Mouse (Mus musculus): ENCODE data around the gene Rasa3.

DNA sequence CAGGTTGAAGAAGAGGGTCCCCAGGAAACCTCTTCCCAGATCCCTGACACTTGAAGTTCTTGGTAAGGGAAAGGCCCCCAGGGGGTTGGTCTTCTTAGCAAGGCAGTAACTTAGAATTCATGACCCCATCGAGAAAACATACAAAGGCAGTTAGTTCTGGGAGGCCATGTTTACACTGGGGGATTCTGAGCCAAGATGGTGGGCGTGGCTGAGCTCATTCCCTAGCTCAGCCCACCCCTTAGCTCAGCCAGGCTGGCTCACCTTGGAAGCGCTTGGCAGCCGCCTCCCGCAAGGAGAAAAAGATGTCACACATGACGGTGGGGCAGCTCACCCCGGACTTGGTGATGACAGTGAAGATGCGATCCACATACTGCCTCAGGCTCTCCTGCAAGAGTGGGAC, 92.8 kb downstream of the Rasa3 start:
- TF ChIP-seq USF1 (IDR thresholded peaks at IDR 0.05; ENCODE audit: low read depth) (no peak), POLR2A (IDR thresholded peaks at IDR 0.05; ENCODE audit: insufficient read length, low read depth) (no peak), MYOG (IDR thresholded peaks at IDR 0.05; ENCODE audit: control insufficient read depth in 1 of 3, insufficient read depth in 1 of 3, insufficient read length in 2 of 3, low read depth in 2 of 3) (no peak), POLR2AphosphoS2 (IDR thresholded peaks at IDR 0.05; ENCODE audit: insufficient read length, low read depth) (no peak), REST (IDR thresholded peaks at IDR 0.05; ENCODE audit: insufficient read depth, insufficient read length) (no peak), TCF12 (IDR thresholded peaks at IDR 0.05; ENCODE audit: insufficient read depth, poor library complexity, severe bottlenecking) (no peak), SRF (IDR thresholded peaks at IDR 0.05; ENCODE audit: control insufficient read depth, insufficient read length, low read depth) (no peak), MYOD1 (IDR thresholded peaks at IDR 0.05; ENCODE audit: control insufficient read depth in 1 of 3, insufficient read length in 2 of 3, low read depth in 2 of 3) (no peak), E2F4 (IDR thresholded peaks at IDR 0.05; ENCODE audit: insufficient read depth) (no peak), MAX (IDR thresholded peaks at IDR 0.05; ENCODE audit: low read depth) (no peak), TCF3 (IDR thresholded peaks at IDR 0.05; ENCODE audit: insufficient read length, low read depth) (no peak), CEBPB (IDR thresholded peaks at IDR 0.05; ENCODE audit: insufficient read depth, poor library complexity, severe bottlenecking) (no peak)
